Mouse (Mus musculus): ENCODE results near the gene Prkar2b.
A peak's percentile ranks its signal among the peaks of the same experiment; 100 is the strongest.

Gene Prkar2b

GRCm38 (mm10) chr12:32060247-32061089 lies 628 bp downstream of the Prkar2b start:
- DNase-seq (ENCODE audit: low spot score in 2 of 2), result peak; percentile 28 to 50

- peak in 1 of 2 experiments; percentile 21 for DNase-seq (ENCODE audit: low spot score in 2 of 2)
Measured at GRCm38 (mm10) chr12:32059707-32060106, 1.4 kb downstream of the Prkar2b start.

- no peak for DNase-seq (ENCODE audit: low spot score in 2 of 2)
Measured at GRCm38 (mm10) chr12:32059135-32059534, 2.0 kb downstream of the Prkar2b start.

- no peak for DNase-seq (ENCODE audit: low spot score in 2 of 2)
Measured at GRCm38 (mm10) chr12:32057461-32058199, 3.5 kb downstream of the Prkar2b start.

- DNase-seq (ENCODE audit: low spot score in 2 of 2), result no peak
Measured at GRCm38 (mm10) chr12:32055797-32056196, 5.3 kb downstream of the Prkar2b start.

GRCm38 (mm10) chr12:32054476-32055166 lies 6.5 kb downstream of the Prkar2b start:
- DNase-seq (ENCODE audit: low spot score in 2 of 2), result no peak

GRCm38 (mm10) chr12:32053637-32054366 lies 7.3 kb downstream of the Prkar2b start:
- no peak for DNase-seq (ENCODE audit: low spot score in 2 of 2)

GRCm38 (mm10) chr12:32052882-32053281 lies 8.2 kb downstream of the Prkar2b start:
- no peak for DNase-seq (ENCODE audit: low spot score in 2 of 2)

- no peak for DNase-seq (ENCODE audit: low spot score in 2 of 2)
Measured at GRCm38 (mm10) chr12:32050165-32050564, 10.9 kb downstream of the Prkar2b start.

GRCm38 (mm10) chr12:32045566-32046330 lies 15.3 kb downstream of the Prkar2b start:
- no peak for DNase-seq (ENCODE audit: low spot score in 2 of 2)

GRCm38 (mm10) chr12:32044487-32045134 lies 16.5 kb downstream of the Prkar2b start:
- DNase-seq (ENCODE audit: low spot score in 2 of 2), result no peak

- DNase-seq (ENCODE audit: low spot score in 2 of 2), result no peak
Measured at GRCm38 (mm10) chr12:32033536-32033935, 27.6 kb downstream of the Prkar2b start.

GRCm38 (mm10) chr12:32032917-32033316 lies 28.2 kb downstream of the Prkar2b start:
- no peak for DNase-seq (ENCODE audit: low spot score in 2 of 2)

GRCm38 (mm10) chr12:32018376-32018750 lies 42.7 kb downstream of the Prkar2b start:
- no peak for DNase-seq (ENCODE audit: low spot score in 2 of 2)

- DNase-seq (ENCODE audit: low spot score in 2 of 2), result no peak
Measured at GRCm38 (mm10) chr12:32017636-32018375, 43.3 kb downstream of the Prkar2b start.

- DNase-seq (ENCODE audit: low spot score in 2 of 2), result no peak
Measured at GRCm38 (mm10) chr12:32016472-32016871, 44.6 kb downstream of the Prkar2b start.

- DNase-seq (ENCODE audit: low spot score in 2 of 2), result no peak
Measured at GRCm38 (mm10) chr12:32015268-32015769, 45.8 kb downstream of the Prkar2b start.

- DNase-seq (ENCODE audit: low spot score in 2 of 2), result no peak
Measured at GRCm38 (mm10) chr12:32014811-32015210, 46.3 kb downstream of the Prkar2b start.

GRCm38 (mm10) chr12:32012169-32012568 lies 48.9 kb downstream of the Prkar2b start:
- DNase-seq (ENCODE audit: low spot score in 2 of 2), result no peak
